Mouse (Mus musculus) spleen, adult 2 months (tissue): ENCODE data around the gene Unc5b.

Source experiments
- CTCF ChIP-seq: fragments of 200-500 bp; IDR thresholded peaks from 2 replicates; pipeline ENCODE4 v1.5.1; 2011; ENCODE audit warnings: mild to moderate bottlenecking, inconsistent platforms; ENCODE audit not compliant: insufficient read depth, insufficient read length, insufficient replicate concordance; ENCODE audit errors: extremely low read depth
- POLR2A ChIP-seq: fragments of 200-500 bp; IDR thresholded peaks from 2 replicates; pipeline ENCODE4 v1.6.1; 2011; ENCODE audit warnings: low read depth, low read length, inconsistent platforms

- no peak for TF ChIP-seq POLR2A
- no peak for TF ChIP-seq CTCF
These were observed 43.9 kb downstream of the Unc5b start for GRCm38 (mm10) chr10:60787303-60788074.
